Mouse (Mus musculus): Measurements from ENCODE around the gene Xkrx. TPM values are rescaled to one million over a fixed set of nuclear protein-coding genes. Genes with fewer than 3 reads are reported as not detected.

Gene Xkrx
- polyA plus RNA-seq, 1 experiment = 1.7 TPM

- no peak overlapping the region for H3K4me3 ChIP-seq (replicated peaks; ENCODE audit: insufficient read depth, low read depth, low read length)
- no peak overlapping the region for H3K27ac ChIP-seq (ENCODE audit: insufficient read depth, low read length)
- WGBS = 97% methylated on average over 2 of the region's 2 CpGs
- no peak for DNase-seq
- no peak for TF ChIP-seq CTCF (IDR thresholded peaks at IDR 0.05; ENCODE audit: borderline replicate concordance, insufficient read depth, low read depth, low read length)
- no peak for TF ChIP-seq POLR2A (IDR thresholded peaks at IDR 0.05; ENCODE audit: borderline replicate concordance, insufficient read depth, low read length)
- no peaks in the 10 kb centered on the region for H3K4me1 ChIP-seq (ENCODE audit: control insufficient read depth, insufficient read depth, low read length)
- no peaks in the 10 kb centered on the region for H3K27me3 ChIP-seq (ENCODE audit: control insufficient read depth, insufficient read depth, low read length)
Observed at GRCm38 (mm10) chrX:134160442-134160841, 1.4 kb downstream of the Xkrx start.

GRCm38 (mm10) chrX:134158151-134158550 is 3.7 kb downstream of the Xkrx start:
- Histone ChIP-seq H3K4me1 (ENCODE audit: control insufficient read depth, insufficient read depth, low read length) (no peaks in the 10 kb centered on the region), H3K4me3 (replicated peaks; ENCODE audit: insufficient read depth, low read depth, low read length) (no peak overlapping the region), H3K27ac (ENCODE audit: insufficient read depth, low read length) (no peak overlapping the region), H3K27me3 (ENCODE audit: control insufficient read depth, insufficient read depth, low read length) (no peaks in the 10 kb centered on the region)
- no peak for DNase-seq
- 37% methylated on average over 7 of the region's 7 CpGs for WGBS
- no peak for TF ChIP-seq CTCF (IDR thresholded peaks at IDR 0.05; ENCODE audit: borderline replicate concordance, insufficient read depth, low read depth, low read length)
- TF ChIP-seq POLR2A (IDR thresholded peaks at IDR 0.05; ENCODE audit: borderline replicate concordance, insufficient read depth, low read length) = no peak

- Histone ChIP-seq H3K4me3 (replicated peaks; ENCODE audit: insufficient read depth, low read depth, low read length) (no peak overlapping the region), H3K27ac (ENCODE audit: insufficient read depth, low read length) (no peak overlapping the region), H3K4me1 (ENCODE audit: control insufficient read depth, insufficient read depth, low read length) (no peaks in the 10 kb centered on the region), H3K27me3 (ENCODE audit: control insufficient read depth, insufficient read depth, low read length) (no peaks in the 10 kb centered on the region)
- DNase-seq = no peak
- TF ChIP-seq CTCF (IDR thresholded peaks at IDR 0.05; ENCODE audit: borderline replicate concordance, insufficient read depth, low read depth, low read length) (no peak), POLR2A (IDR thresholded peaks at IDR 0.05; ENCODE audit: borderline replicate concordance, insufficient read depth, low read length) (no peak)
- 81% methylated on average over 4 of the region's 4 CpGs for WGBS
Observed at GRCm38 (mm10) chrX:134141986-134142385, 19.9 kb downstream of the Xkrx start.

- Histone ChIP-seq H3K27ac (ENCODE audit: insufficient read depth, low read length) (no peak overlapping the region), H3K27me3 (ENCODE audit: control insufficient read depth, insufficient read depth, low read length) (no peaks in the 10 kb centered on the region), H3K4me1 (ENCODE audit: control insufficient read depth, insufficient read depth, low read length) (no peaks in the 10 kb centered on the region), H3K4me3 (replicated peaks; ENCODE audit: insufficient read depth, low read depth, low read length) (no peak overlapping the region)
- no peak for TF ChIP-seq POLR2A (IDR thresholded peaks at IDR 0.05; ENCODE audit: borderline replicate concordance, insufficient read depth, low read length)
- TF ChIP-seq CTCF (IDR thresholded peaks at IDR 0.05; ENCODE audit: borderline replicate concordance, insufficient read depth, low read depth, low read length) = no peak
- WGBS = 79% methylated on average over 1 of the region's 1 CpGs
- DNase-seq = no peak
Observed at GRCm38 (mm10) chrX:134141551-134141950, 20.3 kb downstream of the Xkrx start.

- DNase-seq = no peak
- no peak for TF ChIP-seq CTCF (IDR thresholded peaks at IDR 0.05; ENCODE audit: borderline replicate concordance, insufficient read depth, low read depth, low read length)
- TF ChIP-seq POLR2A (IDR thresholded peaks at IDR 0.05; ENCODE audit: borderline replicate concordance, insufficient read depth, low read length) = no peak
- WGBS = 77% methylated on average over 6 of the region's 6 CpGs
- no peaks in the 10 kb centered on the region for H3K4me1 ChIP-seq (ENCODE audit: control insufficient read depth, insufficient read depth, low read length)
- H3K27me3 ChIP-seq (ENCODE audit: control insufficient read depth, insufficient read depth, low read length) = no peaks in the 10 kb centered on the region
- no peak overlapping the region for H3K27ac ChIP-seq (ENCODE audit: insufficient read depth, low read length)
- H3K4me3 ChIP-seq (replicated peaks; ENCODE audit: insufficient read depth, low read depth, low read length) = no peak overlapping the region
Observed at GRCm38 (mm10) chrX:134140024-134140423, 21.9 kb downstream of the Xkrx start.

- DNase-seq = no peak
- no peak overlapping the region for H3K27ac ChIP-seq (ENCODE audit: insufficient read depth, low read length)
- no peaks in the 10 kb centered on the region for H3K27me3 ChIP-seq (ENCODE audit: control insufficient read depth, insufficient read depth, low read length)
- WGBS = 49% methylated on average over 3 of the region's 3 CpGs
- no peak for TF ChIP-seq CTCF (IDR thresholded peaks at IDR 0.05; ENCODE audit: borderline replicate concordance, insufficient read depth, low read depth, low read length)
- TF ChIP-seq POLR2A (IDR thresholded peaks at IDR 0.05; ENCODE audit: borderline replicate concordance, insufficient read depth, low read length) = no peak
- H3K4me3 ChIP-seq (replicated peaks; ENCODE audit: insufficient read depth, low read depth, low read length) = no peak overlapping the region
- no peaks in the 10 kb centered on the region for H3K4me1 ChIP-seq (ENCODE audit: control insufficient read depth, insufficient read depth, low read length)
Observed at GRCm38 (mm10) chrX:134133821-134134220, 28.1 kb downstream of the Xkrx start.

- Histone ChIP-seq H3K27ac (ENCODE audit: insufficient read depth, low read length) (no peak overlapping the region), H3K27me3 (ENCODE audit: control insufficient read depth, insufficient read depth, low read length) (no peaks in the 10 kb centered on the region), H3K4me3 (replicated peaks; ENCODE audit: insufficient read depth, low read depth, low read length) (no peak overlapping the region), H3K4me1 (ENCODE audit: control insufficient read depth, insufficient read depth, low read length) (no peaks in the 10 kb centered on the region)
- TF ChIP-seq POLR2A (IDR thresholded peaks at IDR 0.05; ENCODE audit: borderline replicate concordance, insufficient read depth, low read length) (no peak), CTCF (IDR thresholded peaks at IDR 0.05; ENCODE audit: borderline replicate concordance, insufficient read depth, low read depth, low read length) (peak; percentile 27; the same call in 1 of the 2 replicates)
- 16% methylated on average over 5 of the region's 5 CpGs for WGBS
- DNase-seq = peak in 1 of 2 experiments; percentile 1
Observed at GRCm38 (mm10) chrX:134132295-134132694, 29.6 kb downstream of the Xkrx start.

GRCm38 (mm10) chrX:134128549-134128948 is 33.3 kb downstream of the Xkrx start:
- Histone ChIP-seq H3K27me3 (ENCODE audit: control insufficient read depth, insufficient read depth, low read length) (no peaks in the 10 kb centered on the region), H3K4me1 (ENCODE audit: control insufficient read depth, insufficient read depth, low read length) (no peaks in the 10 kb centered on the region), H3K27ac (ENCODE audit: insufficient read depth, low read length) (no peak overlapping the region), H3K4me3 (replicated peaks; ENCODE audit: insufficient read depth, low read depth, low read length) (no peak overlapping the region)
- WGBS = 80% methylated on average over 3 of the region's 3 CpGs
- no peak for TF ChIP-seq POLR2A (IDR thresholded peaks at IDR 0.05; ENCODE audit: borderline replicate concordance, insufficient read depth, low read length)
- TF ChIP-seq CTCF (IDR thresholded peaks at IDR 0.05; ENCODE audit: borderline replicate concordance, insufficient read depth, low read depth, low read length) = no peak
- no peak for DNase-seq

Measured in cerebellum, adult 2 months (tissue).